Mouse (Mus musculus) spleen, postnatal 10 days (tissue): ENCODE results near the gene Fam71d.

Source experiments
- DNase-seq, 2 experiments: peaks; one replicate each; pipeline ENCODE4 v3.0.0; 2021 to 2022; ENCODE audit warnings: low spot score in 2 of 2

Fam71d gene

GRCm38 (mm10) chr12:78691325-78691724, at the start of gene Fam71d:
Fam71d (plus strand) TSS chr12:78691535.
- no peak for DNase-seq

- DNase-seq = no peak
Observed at GRCm38 (mm10) chr12:78643691-78644090, 47.6 kb upstream of the Fam71d start.

- no peak for DNase-seq
Observed at GRCm38 (mm10) chr12:78645282-78645681, 46.1 kb upstream of the Fam71d start.

GRCm38 (mm10) chr12:78659718-78660304, 31.5 kb upstream of the Fam71d start:
- DNase-seq = no peak

- no peak for DNase-seq
Observed at GRCm38 (mm10) chr12:78678101-78678806, 13.1 kb upstream of the Fam71d start.

GRCm38 (mm10) chr12:78678807-78679189, 12.5 kb upstream of the Fam71d start:
- DNase-seq = no peak

GRCm38 (mm10) chr12:78681048-78681447, 10.3 kb upstream of the Fam71d start:
- no peak for DNase-seq

GRCm38 (mm10) chr12:78682279-78682678, 9.1 kb upstream of the Fam71d start:
- no peak for DNase-seq

- DNase-seq = no peak
Observed at GRCm38 (mm10) chr12:78685669-78686215, 5.6 kb upstream of the Fam71d start.

- DNase-seq = no peak
Observed at GRCm38 (mm10) chr12:78688876-78689275, 2.5 kb upstream of the Fam71d start.

- DNase-seq = no peak
Observed at GRCm38 (mm10) chr12:78693281-78693680, 1.9 kb downstream of the Fam71d start.

GRCm38 (mm10) chr12:78717783-78718182, 26.4 kb downstream of the Fam71d start:
- DNase-seq = no peak

- no peak for DNase-seq
Observed at GRCm38 (mm10) chr12:78727723-78728122, 36.4 kb downstream of the Fam71d start.

GRCm38 (mm10) chr12:78739633-78740032, 48.3 kb downstream of the Fam71d start:
- no peak for DNase-seq

- DNase-seq = no peak
Observed at GRCm38 (mm10) chr12:78740289-78740688, 49.0 kb downstream of the Fam71d start.

- DNase-seq = no peak
Observed at GRCm38 (mm10) chr12:78746226-78746625, 54.9 kb downstream of the Fam71d start.

- no peak for DNase-seq
Observed at GRCm38 (mm10) chr12:78747406-78747805, 56.1 kb downstream of the Fam71d start.

- DNase-seq = peak in 1 of 2 experiments; percentile 33
Observed at GRCm38 (mm10) chr12:78748113-78748512, 56.8 kb downstream of the Fam71d start.

- peak; percentile 86 to 96 for DNase-seq
Observed at GRCm38 (mm10) chr12:78748557-78749377, 57.4 kb downstream of the Fam71d start, which contains the start of gene Mpp5. Mpp5 (plus strand) TSS chr12:78748907.

- DNase-seq = peak; percentile 54 to 57
Observed at GRCm38 (mm10) chr12:78749378-78749801, 58.1 kb downstream of the Fam71d start.

GRCm38 (mm10) chr12:78761979-78762378, 70.6 kb downstream of the Fam71d start:
- DNase-seq = no peak

GRCm38 (mm10) chr12:78769031-78769713, 77.8 kb downstream of the Fam71d start:
- DNase-seq = no peak
